Mouse (Mus musculus): ENCODE data around the gene Afdn. TPM values are rescaled to one million over a fixed set of nuclear protein-coding genes. Genes with fewer than 3 reads are reported as not detected.
A peak's percentile ranks its signal among the peaks of the same experiment; 100 is the strongest.
"Not testable (repeated sequence)": the region's sequence is repeated elsewhere in the genome, so short reads cannot be mapped to it uniquely, and the experiment has no call there.

Gene Afdn
- polyA plus RNA-seq, 1 experiment from 2014 or later = 123 TPM

- Histone ChIP-seq H3K4me1 (ENCODE audit: control insufficient read depth, insufficient read depth, low read length) (no peaks in the 10 kb centered on the region), H3K4me2 (no peak overlapping the region), H3K9me3 (ENCODE audit: control insufficient read depth, low read length) (no peaks in the 10 kb centered on the region), H3K4me3 (ENCODE audit: low read depth, low read length) (no peak overlapping the region), H3K27me3 (ENCODE audit: control insufficient read depth, insufficient read depth, low read length) (no peaks in the 10 kb centered on the region), H3K36me3 (ENCODE audit: control insufficient read depth, insufficient read depth, low read length) (no peaks in the 10 kb centered on the region), H3K9ac (ENCODE audit: low read length) (no peak overlapping the region), H3K27ac (ENCODE audit: low read depth, low read length) (no peak overlapping the region)
- WGBS = 85% methylated on average over 2 of the region's 2 CpGs
- ATAC-seq (ENCODE audit: low FRiP score) (no peak), DNase-seq (ENCODE audit: low spot score, missing footprints) (peak; percentile 51)
Observed at GRCm38 (mm10) chr17:13777676-13778075, 17.3 kb downstream of the Afdn start.

DNA sequence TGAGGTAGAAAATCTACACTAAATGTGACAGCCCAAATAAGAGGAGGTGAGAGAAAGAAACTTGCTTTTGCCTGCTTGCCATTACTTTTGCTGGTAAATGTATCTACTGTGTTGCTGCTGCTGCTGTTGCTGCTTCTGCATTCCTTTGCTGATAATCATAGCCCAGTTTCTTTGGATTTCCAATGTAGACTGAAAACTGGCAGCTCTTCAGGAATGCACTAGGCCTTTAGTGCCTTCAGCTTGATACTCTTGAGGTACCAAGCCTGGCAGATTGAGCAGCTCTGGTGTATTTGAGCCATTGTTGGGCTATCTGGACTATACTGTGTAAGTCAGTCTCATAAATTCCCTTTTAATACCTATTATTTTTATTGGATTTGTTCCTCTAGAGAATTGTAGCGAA is 18.5 kb downstream of the Afdn start:
- 94% methylated on average over 1 of the region's 1 CpGs for WGBS
- Histone ChIP-seq H3K27me3 (ENCODE audit: control insufficient read depth, insufficient read depth, low read length) (no peaks in the 10 kb centered on the region), H3K36me3 (ENCODE audit: control insufficient read depth, insufficient read depth, low read length) (no peaks in the 10 kb centered on the region), H3K27ac (ENCODE audit: low read depth, low read length) (no peak overlapping the region), H3K9ac (ENCODE audit: low read length) (no peak overlapping the region), H3K4me3 (ENCODE audit: low read depth, low read length) (no peak overlapping the region), H3K4me1 (ENCODE audit: control insufficient read depth, insufficient read depth, low read length) (no peaks in the 10 kb centered on the region), H3K4me2 (no peak overlapping the region), H3K9me3 (ENCODE audit: control insufficient read depth, low read length) (no peaks in the 10 kb centered on the region)
- ATAC-seq (ENCODE audit: low FRiP score) (no peak), DNase-seq (ENCODE audit: low spot score, missing footprints) (no peak)

GRCm38 (mm10) chr17:13781948-13782347 is 21.6 kb downstream of the Afdn start:
- Histone ChIP-seq H3K4me3 (ENCODE audit: low read depth, low read length) (no peak overlapping the region), H3K36me3 (ENCODE audit: control insufficient read depth, insufficient read depth, low read length) (no peaks in the 10 kb centered on the region), H3K4me1 (ENCODE audit: control insufficient read depth, insufficient read depth, low read length) (no peaks in the 10 kb centered on the region), H3K27ac (ENCODE audit: low read depth, low read length) (no peak overlapping the region), H3K9me3 (ENCODE audit: control insufficient read depth, low read length) (no peaks in the 10 kb centered on the region), H3K27me3 (ENCODE audit: control insufficient read depth, insufficient read depth, low read length) (no peaks in the 10 kb centered on the region), H3K4me2 (no peak overlapping the region), H3K9ac (ENCODE audit: low read length) (no peak overlapping the region)
- WGBS = 90% methylated on average over 5 of the region's 5 CpGs
- no peak for ATAC-seq (ENCODE audit: low FRiP score)
- DNase-seq (ENCODE audit: low spot score, missing footprints) = no peak

GRCm38 (mm10) chr17:13783469-13783868 is 23.1 kb downstream of the Afdn start:
- DNase-seq (ENCODE audit: low spot score, missing footprints) = no peak
- Histone ChIP-seq H3K4me3 (ENCODE audit: low read depth, low read length) (no peak overlapping the region), H3K27ac (ENCODE audit: low read depth, low read length) (no peak overlapping the region), H3K9me3 (ENCODE audit: control insufficient read depth, low read length) (no peaks in the 10 kb centered on the region), H3K9ac (ENCODE audit: low read length) (no peak overlapping the region), H3K4me1 (ENCODE audit: control insufficient read depth, insufficient read depth, low read length) (no peaks in the 10 kb centered on the region), H3K27me3 (ENCODE audit: control insufficient read depth, insufficient read depth, low read length) (no peaks in the 10 kb centered on the region), H3K36me3 (ENCODE audit: control insufficient read depth, insufficient read depth, low read length) (no peaks in the 10 kb centered on the region), H3K4me2 (no peak overlapping the region)
- 88% methylated on average over 1 of the region's 1 CpGs for WGBS
- ATAC-seq (ENCODE audit: low FRiP score) = no peak

- H3K4me2 ChIP-seq; H3K4me1 ChIP-seq (ENCODE audit: control insufficient read depth, insufficient read depth, low read length); H3K27me3 ChIP-seq (ENCODE audit: control insufficient read depth, insufficient read depth, low read length); ATAC-seq (ENCODE audit: low FRiP score); H3K27ac ChIP-seq (ENCODE audit: low read depth, low read length); H3K4me3 ChIP-seq (ENCODE audit: low read depth, low read length); DNase-seq (ENCODE audit: low spot score, missing footprints); H3K36me3 ChIP-seq (ENCODE audit: control insufficient read depth, insufficient read depth, low read length); H3K9ac ChIP-seq (ENCODE audit: low read length); H3K9me3 ChIP-seq (ENCODE audit: control insufficient read depth, low read length): not testable (repeated sequence)
- 90% methylated on average over 2 of the region's 2 CpGs for WGBS
Observed at GRCm38 (mm10) chr17:13790033-13790432, 29.7 kb downstream of the Afdn start.

- Histone ChIP-seq H3K36me3 (ENCODE audit: control insufficient read depth, insufficient read depth, low read length) (no peaks in the 10 kb centered on the region), H3K4me2 (no peak overlapping the region), H3K27ac (ENCODE audit: low read depth, low read length) (no peak overlapping the region), H3K27me3 (ENCODE audit: control insufficient read depth, insufficient read depth, low read length) (no peaks in the 10 kb centered on the region), H3K4me3 (ENCODE audit: low read depth, low read length) (no peak overlapping the region), H3K9me3 (ENCODE audit: control insufficient read depth, low read length) (no peaks in the 10 kb centered on the region), H3K9ac (ENCODE audit: low read length) (no peak overlapping the region), H3K4me1 (ENCODE audit: control insufficient read depth, insufficient read depth, low read length) (no peaks in the 10 kb centered on the region)
- DNase-seq (ENCODE audit: low spot score, missing footprints) (no peak), ATAC-seq (ENCODE audit: low FRiP score) (no peak)
- WGBS = 68% methylated on average over 1 of the region's 1 CpGs
Observed at GRCm38 (mm10) chr17:13797691-13798090, 37.4 kb downstream of the Afdn start.

GRCm38 (mm10) chr17:13802836-13803408 is 42.6 kb downstream of the Afdn start:
- Histone ChIP-seq H3K4me3 (ENCODE audit: low read depth, low read length) (no peak overlapping the region), H3K9me3 (ENCODE audit: control insufficient read depth, low read length) (no peaks in the 10 kb centered on the region), H3K36me3 (ENCODE audit: control insufficient read depth, insufficient read depth, low read length) (peaks cover 2% of the 10 kb centered on the region; the same call in 1 of the 2 replicates), H3K4me2 (no peak overlapping the region), H3K27ac (ENCODE audit: low read depth, low read length) (no peak overlapping the region), H3K9ac (ENCODE audit: low read length) (no peak overlapping the region), H3K4me1 (ENCODE audit: control insufficient read depth, insufficient read depth, low read length) (no peaks in the 10 kb centered on the region), H3K27me3 (ENCODE audit: control insufficient read depth, insufficient read depth, low read length) (no peaks in the 10 kb centered on the region)
- WGBS = 95% methylated on average over 2 of the region's 2 CpGs
- ATAC-seq (ENCODE audit: low FRiP score) (no peak), DNase-seq (ENCODE audit: low spot score, missing footprints) (no peak)

DNA sequence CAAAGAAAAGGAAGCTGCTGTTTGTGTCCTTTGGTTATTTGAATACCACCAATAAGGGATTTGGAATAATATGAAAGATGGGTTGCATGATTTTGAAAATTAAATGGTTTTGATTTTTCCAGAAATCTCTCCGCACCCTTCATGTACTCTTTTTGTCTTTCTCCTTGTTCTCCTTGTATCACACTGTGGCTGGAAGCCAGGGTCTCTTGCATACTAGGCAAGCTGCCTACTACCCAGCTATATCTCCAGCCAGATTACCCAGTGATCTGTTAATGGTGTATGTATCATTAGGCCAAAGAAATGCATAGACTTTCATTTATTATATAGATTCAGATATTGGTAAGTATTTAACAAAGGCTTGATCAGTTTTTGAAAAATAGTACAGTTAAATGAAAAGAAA is 45.7 kb downstream of the Afdn start:
- Histone ChIP-seq H3K4me2 (no peak overlapping the region), H3K9me3 (ENCODE audit: control insufficient read depth, low read length) (no peaks in the 10 kb centered on the region), H3K4me1 (ENCODE audit: control insufficient read depth, insufficient read depth, low read length) (no peaks in the 10 kb centered on the region), H3K9ac (ENCODE audit: low read length) (no peak overlapping the region), H3K27ac (ENCODE audit: low read depth, low read length) (no peak overlapping the region), H3K36me3 (ENCODE audit: control insufficient read depth, insufficient read depth, low read length) (peaks cover 6% of the 10 kb centered on the region), H3K27me3 (ENCODE audit: control insufficient read depth, insufficient read depth, low read length) (no peaks in the 10 kb centered on the region), H3K4me3 (ENCODE audit: low read depth, low read length) (no peak overlapping the region)
- 90% methylated on average over 1 of the region's 1 CpGs for WGBS
- ATAC-seq (ENCODE audit: low FRiP score) (no peak), DNase-seq (ENCODE audit: low spot score, missing footprints) (no peak)

GRCm38 (mm10) chr17:13817789-13818188 is 57.5 kb downstream of the Afdn start:
- Histone ChIP-seq H3K9ac (ENCODE audit: low read length) (no peak overlapping the region), H3K4me2 (no peak overlapping the region), H3K4me1 (ENCODE audit: control insufficient read depth, insufficient read depth, low read length) (no peaks in the 10 kb centered on the region), H3K27me3 (ENCODE audit: control insufficient read depth, insufficient read depth, low read length) (no peaks in the 10 kb centered on the region), H3K4me3 (ENCODE audit: low read depth, low read length) (no peak overlapping the region), H3K9me3 (ENCODE audit: control insufficient read depth, low read length) (no peaks in the 10 kb centered on the region), H3K36me3 (ENCODE audit: control insufficient read depth, insufficient read depth, low read length) (0 out of 2 replicates have a peak, but pooled peaks cover 3% of the 10 kb centered on the region), H3K27ac (ENCODE audit: low read depth, low read length) (no peak overlapping the region)
- peak; percentile 66 for DNase-seq (ENCODE audit: low spot score, missing footprints)
- ATAC-seq (ENCODE audit: low FRiP score) = no peak
- 87% methylated on average over 2 of the region's 2 CpGs for WGBS

Data from midbrain, embryonic 11.5 days (tissue).